Comparison of ENCODE assay signal across 21 mouse cellular contexts in genomic region chr9:121265307-121265706, GRCm38 (mm10). TPM values are rescaled to one million over a fixed set of nuclear protein-coding genes. Genes with fewer than 3 reads are reported as not detected.
DNase-seq lines count a peak whose midpoint lies in the region; ATAC-seq and TF ChIP-seq lines count a peak whose summit lies in the region.
"Had no signal": no experiment of that assay in that cellular context is flagged by ENCODE, and none has a peak within 500 bp of the region (broad histone marks: within the 10 kb centered on the region; RNA-seq: fewer than 3 reads in every experiment).

No protein-coding gene starts in this region.

- no peak overlapping the region for H3K4me3 ChIP-seq in heart, embryonic 12.5 days
- no peak overlapping the region for H3K4me3 ChIP-seq in heart, adult 2 months
- H3K4me3 ChIP-seq in lung, postnatal 0 days (ENCODE audit: low read depth, low read length), result no peak overlapping the region
- no peak overlapping the region for H3K4me3 ChIP-seq in stomach, postnatal 0 days (ENCODE audit: low read depth, low read length)
- H3K4me3 ChIP-seq in midbrain, embryonic 10.5 days, result no peak overlapping the region
- H3K4me3 ChIP-seq: embryonic facial prominence, embryonic 15.5 days; erythroblast, embryonic 14.5 days; forebrain, embryonic 10.5 days; gastrocnemius, adult 2 months; hindbrain, embryonic 15.5 days had no signal

- no peaks in the 10 kb centered on the region for H3K79me2 ChIP-seq in heart, adult 2 months (replicated peaks; ENCODE audit: control insufficient read depth, insufficient read depth, low read length)

- intact Hi-C loops in heart, adult 2 months (cut with DNase I), result no loop called here

- no peak for TF ChIP-seq CTCF in heart, adult 2 months (IDR thresholded peaks at IDR 0.05)
- no peak for TF ChIP-seq CTCF in lung, postnatal 0 days (IDR thresholded peaks at IDR 0.05)
- no peak for TF ChIP-seq CTCF in stomach, postnatal 0 days (IDR thresholded peaks at IDR 0.05; ENCODE audit: low read depth)

- TF ChIP-seq EP300 in heart, adult 2 months (IDR thresholded peaks at IDR 0.05; ENCODE audit: insufficient read depth, low read depth, low read length), result no peak
- TF ChIP-seq EP300 in lung, postnatal 0 days (IDR thresholded peaks at IDR 0.05), result no peak
- TF ChIP-seq EP300 in stomach, postnatal 0 days (optimal IDR thresholded peaks at IDR 0.05), result no peak

- no peaks in the 10 kb centered on the region for H3K27me3 ChIP-seq in heart, embryonic 12.5 days (replicated peaks)
- H3K27me3 ChIP-seq in heart, adult 2 months (ENCODE audit: control insufficient read depth, insufficient read depth, low read length), result no peaks in the 10 kb centered on the region
- no peaks in the 10 kb centered on the region for H3K27me3 ChIP-seq in lung, postnatal 0 days (replicated peaks; ENCODE audit: insufficient read depth, low read length)
- H3K27me3 ChIP-seq in stomach, postnatal 0 days (ENCODE audit: control insufficient read depth, insufficient read depth, low read length), result no peaks in the 10 kb centered on the region
- no peaks in the 10 kb centered on the region for H3K27me3 ChIP-seq in midbrain, embryonic 10.5 days (ENCODE audit: low read depth, poor library complexity, severe bottlenecking)
- H3K27me3 ChIP-seq: CH12.LX; embryonic facial prominence, embryonic 15.5 days; hindbrain, embryonic 15.5 days; Patski had no signal

- no peak for TF ChIP-seq POLR2A in heart, adult 2 months (IDR thresholded peaks at IDR 0.05; ENCODE audit: insufficient read depth, low read depth, low read length)

- no peaks in the 10 kb centered on the region for H3K36me3 ChIP-seq in heart, embryonic 12.5 days
- no peaks in the 10 kb centered on the region for H3K36me3 ChIP-seq in heart, adult 2 months (ENCODE audit: control insufficient read depth, insufficient read depth, low read length)
- H3K36me3 ChIP-seq in lung, postnatal 0 days (ENCODE audit: insufficient read depth, low read length), result no peaks in the 10 kb centered on the region
- H3K36me3 ChIP-seq in stomach, postnatal 0 days (ENCODE audit: control insufficient read depth, insufficient read depth, low read length), result no peaks in the 10 kb centered on the region
- peaks cover 23% of the 10 kb centered on the region for H3K36me3 ChIP-seq in midbrain, embryonic 10.5 days
- H3K36me3 ChIP-seq: hindbrain, embryonic 15.5 days had no signal

- no peak overlapping the region for H3K4me2 ChIP-seq in heart, embryonic 12.5 days
- H3K4me2 ChIP-seq in lung, postnatal 0 days (replicated peaks; ENCODE audit: low read depth, low read length), result no peak overlapping the region
- H3K4me2 ChIP-seq in stomach, postnatal 0 days (replicated peaks; ENCODE audit: low read depth), result no peak overlapping the region
- H3K4me2 ChIP-seq: embryonic facial prominence, embryonic 15.5 days; heart, embryonic 11.5 days; hindbrain, embryonic 15.5 days had no signal

- ATAC-seq in heart, embryonic 12.5 days (ENCODE audit: insufficient number of reproducible peaks, low FRiP score), result no peak
- no peak; the same call in 1 of the 2 replicates for ATAC-seq in lung, postnatal 0 days
- peak; percentile 79 for ATAC-seq in granulocyte monocyte progenitor cell, adult 5-6 weeks (replicated peaks; ENCODE audit: poor library complexity, severe bottlenecking)
- 0 out of 2 replicates have a peak, but pooled peaks have one; percentile 29 for ATAC-seq in stomach, postnatal 0 days (ENCODE audit: low FRiP score, low TSS enrichment)
- ATAC-seq: activated CD4-positive, CD25-positive, alpha-beta regulatory T cell, adult 4 months; forebrain, embryonic 14.5 days; Patski had no signal

- H3K9me3 ChIP-seq in heart, embryonic 12.5 days (replicated peaks), result no peaks in the 10 kb centered on the region
- H3K9me3 ChIP-seq in lung, postnatal 0 days (ENCODE audit: low read length), result no peaks in the 10 kb centered on the region
- no peaks in the 10 kb centered on the region for H3K9me3 ChIP-seq in stomach, postnatal 0 days (ENCODE audit: control insufficient read depth, low read length)
- H3K9me3 ChIP-seq in midbrain, embryonic 10.5 days (replicated peaks), result no peaks in the 10 kb centered on the region
- H3K9me3 ChIP-seq: embryonic facial prominence, embryonic 15.5 days; forebrain, embryonic 10.5 days; hindbrain, embryonic 15.5 days had no signal

- no peak for DNase-seq in heart, adult 2 months
- peak; percentile 25 for DNase-seq in lung, postnatal 0 days (ENCODE audit: low spot score)
- no peak for DNase-seq in lung, postnatal 14 days
- no peak for DNase-seq in stomach, postnatal 0 days (ENCODE audit: low spot score)
- DNase-seq in midbrain, embryonic 10.5 days (ENCODE audit: low spot score), result no peak
- DNase-seq: adrenal gland, postnatal 14 days; cerebellum, adult 2 months; cerebellum, postnatal 14 days; gastrocnemius, adult 2 months; gastrocnemius, postnatal 25 days had no signal

- H3K27ac ChIP-seq in heart, embryonic 12.5 days (ENCODE audit: poor library complexity, severe bottlenecking), result no peak overlapping the region
- H3K27ac ChIP-seq in heart, adult 2 months, result no peak overlapping the region
- H3K27ac ChIP-seq in lung, postnatal 0 days (ENCODE audit: low read length), result no peak overlapping the region
- H3K27ac ChIP-seq in stomach, postnatal 0 days (replicated peaks), result no peak overlapping the region
- H3K27ac ChIP-seq in midbrain, embryonic 10.5 days (replicated peaks), result no peak overlapping the region
- H3K27ac ChIP-seq: embryonic facial prominence, embryonic 15.5 days; forebrain, embryonic 10.5 days; gastrocnemius, adult 2 months; hindbrain, embryonic 15.5 days had no signal

- 70% methylated on average over 10 of the region's 10 CpGs for WGBS in heart, embryonic 12.5 days
- 64% methylated on average over 10 of the region's 10 CpGs for WGBS in heart, adult 2 months
- 68% methylated on average over 10 of the region's 10 CpGs for WGBS in lung, postnatal 0 days
- 65% methylated on average over 10 of the region's 10 CpGs for WGBS in stomach, postnatal 0 days
- 93% methylated on average over 10 of the region's 10 CpGs for WGBS in midbrain, embryonic 10.5 days

- H3K4me1 ChIP-seq in heart, embryonic 12.5 days (replicated peaks), result no peaks in the 10 kb centered on the region
- no peaks in the 10 kb centered on the region for H3K4me1 ChIP-seq in heart, adult 2 months (ENCODE audit: control insufficient read depth, insufficient read depth, low read length)
- H3K4me1 ChIP-seq in lung, postnatal 0 days (ENCODE audit: insufficient read depth, low read depth, low read length), result no peaks in the 10 kb centered on the region
- H3K4me1 ChIP-seq in stomach, postnatal 0 days (replicated peaks; ENCODE audit: control insufficient read depth, insufficient read depth), result no peaks in the 10 kb centered on the region
- no peaks in the 10 kb centered on the region for H3K4me1 ChIP-seq in midbrain, embryonic 10.5 days
- H3K4me1 ChIP-seq: embryonic facial prominence, embryonic 15.5 days; forebrain, embryonic 10.5 days; hindbrain, embryonic 15.5 days had no signal

- H3K9ac ChIP-seq in heart, embryonic 12.5 days, result 0 out of 2 replicates have a peak overlapping the region, but pooled peaks have one; percentile 3
- no peak overlapping the region for H3K9ac ChIP-seq in heart, adult 2 months (ENCODE audit: low read depth, low read length)
- H3K9ac ChIP-seq in lung, postnatal 0 days (replicated peaks; ENCODE audit: low read depth), result no peak overlapping the region
- no peak overlapping the region for H3K9ac ChIP-seq in stomach, postnatal 0 days (ENCODE audit: low read length)
- H3K9ac ChIP-seq: embryonic facial prominence, embryonic 15.5 days; hindbrain, embryonic 15.5 days had no signal

RNA-seq across cellular contexts. Expression of gene Ulk4, which starts 11.7 kb away (rescaled TPM):
- 97.4 and 111 TPM in 2 replicates for polyA plus RNA-seq in heart, embryonic 12.5 days (2016; fragmentation: Nextera tagmentation; extraction: Ambion mirVana)
- under 1 TPM; 0.18 to 0.30 TPM for total RNA-seq in heart, adult 2 months (2021)
- 0.47 and 2.3 TPM in 2 replicates for polyA plus RNA-seq in heart, adult 2 months (2012; rRNA removed)
- 117 and 122 TPM in 2 replicates for polyA plus RNA-seq in lung, postnatal 0 days (2015; fragmentation: Nextera tagmentation; extraction: Ambion mirVana)
- 1.4 TPM in 1 of 2 replicates, not detected in the other for total RNA-seq in granulocyte monocyte progenitor cell, adult 5-6 weeks (2014; fragmentation: Nextera tagmentation)
- total RNA-seq in granulocyte monocyte progenitor cell, adult 5-6 weeks (2017), result 2.6 and 3.2 TPM in 2 replicates
- polyA plus RNA-seq in stomach, postnatal 0 days (2015; fragmentation: Nextera tagmentation; extraction: Ambion mirVana), result 69.3 and 73.3 TPM in 2 replicates
- polyA plus RNA-seq in midbrain, embryonic 10.5 days (2016; fragmentation: Nextera tagmentation; extraction: Ambion mirVana), result 147 and 155 TPM in 2 replicates

RNA-seq across cellular contexts. Expression of gene Trak1, which starts 32.0 kb away (rescaled TPM):
- polyA plus RNA-seq in heart, embryonic 12.5 days (2016; fragmentation: Nextera tagmentation; extraction: Ambion mirVana), result 37.3 and 42.0 TPM in 2 replicates
- total RNA-seq in heart, adult 2 months (2021), result 100 to 1,000 TPM; 276 to 302 TPM
- 170 and 204 TPM in 2 replicates for polyA plus RNA-seq in heart, adult 2 months (2012; rRNA removed)
- polyA plus RNA-seq in lung, postnatal 0 days (2015; fragmentation: Nextera tagmentation; extraction: Ambion mirVana), result 27.1 and 28.6 TPM in 2 replicates
- 29.7 and 42.5 TPM in 2 replicates for total RNA-seq in granulocyte monocyte progenitor cell, adult 5-6 weeks (2014; fragmentation: Nextera tagmentation)
- total RNA-seq in granulocyte monocyte progenitor cell, adult 5-6 weeks (2017), result 15.9 and 25.3 TPM in 2 replicates
- 24.0 and 27.7 TPM in 2 replicates for polyA plus RNA-seq in stomach, postnatal 0 days (2015; fragmentation: Nextera tagmentation; extraction: Ambion mirVana)
- 26.5 and 29.7 TPM in 2 replicates for polyA plus RNA-seq in midbrain, embryonic 10.5 days (2016; fragmentation: Nextera tagmentation; extraction: Ambion mirVana)

Comparison
In these comparisons a context has a peak if more than half of its experiments do, and no peak if none do; other contexts are left out.
1. RNA of gene Ulk4, which starts 11.7 kb away (polyA plus RNA-seq): 147 to 155 TPM in midbrain, embryonic 10.5 days, 117 to 122 TPM in lung, postnatal 0 days, 97.4 to 111 TPM in heart, embryonic 12.5 days and 69.3 to 73.3 TPM in stomach, postnatal 0 days; 0.47 to 2.3 TPM in heart, adult 2 months; every median in the first group is over 10 times any median in the second.
2. ATAC-seq: peak in granulocyte monocyte progenitor cell, adult 5-6 weeks (single experiment) and stomach, postnatal 0 days (single experiment); none in heart, embryonic 12.5 days (single experiment) and lung, postnatal 0 days (single experiment).